Mouse (Mus musculus) c-Kit-positive CD71-positive TER-119-negative erythroid progenitor cells, embryonic 14.5 days (primary cell): Measurements from ENCODE around the gene Olfr129.

Experiments used
- DNase-seq: peaks from one replicate; pipeline ENCODE4 v3.0.0-alpha.2; 2013; ENCODE audit warnings: low read depth

Olfr129 gene

DNA sequence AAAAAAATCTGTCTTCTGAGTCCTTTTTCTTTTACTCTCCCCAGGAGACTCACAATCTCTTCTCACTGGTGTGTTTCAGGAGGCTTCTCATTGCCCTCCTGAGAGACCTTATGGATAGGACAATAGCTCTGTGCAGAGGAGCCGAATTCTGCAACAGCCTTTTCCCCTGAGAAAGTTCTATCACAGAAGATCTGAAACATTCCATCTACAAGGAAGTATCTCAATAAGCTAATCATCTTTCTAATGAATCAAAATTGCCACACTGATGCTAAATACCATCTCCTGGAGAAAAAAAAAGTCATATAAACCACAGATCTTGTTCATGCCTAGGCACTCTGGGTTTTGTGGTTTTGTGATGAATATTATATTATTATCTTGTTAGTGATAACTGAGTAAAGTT is at the start of gene Olfr129:
Gene Olfr129, minus strand, starts transcription at position 101 of the 400 bp plus-strand sequence.
- no peak for DNase-seq

DNA sequence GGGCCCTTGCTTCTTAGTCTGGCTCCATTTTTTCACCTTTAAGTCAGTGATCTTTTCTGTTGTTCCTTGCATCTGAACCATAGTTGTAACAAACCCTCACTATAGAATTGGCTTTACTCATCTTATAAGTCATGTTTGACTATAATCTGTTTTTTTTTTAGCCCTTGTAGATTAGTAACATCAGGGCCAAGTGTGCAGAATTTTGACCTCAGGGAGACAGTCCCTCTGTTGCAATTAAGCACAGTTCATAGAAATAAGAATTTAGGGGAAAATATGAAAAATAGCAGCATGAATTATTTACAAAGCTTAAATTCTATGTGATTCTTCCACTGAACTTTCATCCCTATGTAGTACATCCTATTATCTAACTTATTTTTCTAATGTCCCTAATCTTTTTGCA is 28.7 kb upstream of the Olfr129 start, which contains the start of gene Olfr131:
Gene Olfr131, minus strand, starts transcription at position 101 of the 400 bp plus-strand sequence.
- DNase-seq = no peak

DNA sequence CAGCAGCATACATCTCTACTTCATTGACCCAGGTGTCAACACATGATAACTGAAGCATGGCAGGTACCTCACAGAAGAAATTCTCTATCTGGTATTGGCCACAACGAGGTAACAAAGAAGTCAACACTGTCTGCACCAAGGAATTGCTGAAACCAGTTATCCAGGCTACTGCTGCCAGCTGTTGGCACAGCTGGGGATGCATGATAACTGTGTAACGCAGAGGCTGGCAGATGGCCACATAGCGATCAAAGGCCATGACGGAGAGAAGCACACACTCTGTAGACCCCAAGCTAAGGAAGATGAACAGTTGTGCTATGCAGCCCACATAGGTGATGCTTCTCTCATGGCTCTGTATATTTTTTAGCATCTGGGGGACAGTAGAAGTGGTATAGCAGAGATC is 22.5 kb upstream of the Olfr129 start:
- no peak for DNase-seq

DNA sequence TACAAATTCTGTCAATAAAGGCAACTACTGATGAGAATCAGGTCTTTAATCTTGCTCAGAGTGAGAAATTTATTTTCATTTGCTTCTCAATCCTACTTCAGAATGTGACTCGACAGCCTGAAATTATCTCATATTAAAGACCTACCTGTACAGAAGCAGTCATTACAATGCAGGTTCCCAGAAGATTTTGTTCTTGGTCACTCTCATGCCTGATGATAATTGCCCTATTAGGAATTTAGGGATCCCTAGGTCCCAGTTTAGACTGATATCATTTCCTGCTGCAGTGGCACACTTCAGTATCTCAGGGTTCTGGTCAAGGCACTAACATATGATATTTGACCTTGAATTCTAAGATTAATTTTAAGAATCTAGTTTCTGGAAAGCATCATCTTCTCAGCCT is 3.7 kb upstream of the Olfr129 start, which contains the start of gene Olfr130:
Gene Olfr130, plus strand, starts transcription at position 301 of the 400 bp plus-strand sequence.
- no peak for DNase-seq

DNA sequence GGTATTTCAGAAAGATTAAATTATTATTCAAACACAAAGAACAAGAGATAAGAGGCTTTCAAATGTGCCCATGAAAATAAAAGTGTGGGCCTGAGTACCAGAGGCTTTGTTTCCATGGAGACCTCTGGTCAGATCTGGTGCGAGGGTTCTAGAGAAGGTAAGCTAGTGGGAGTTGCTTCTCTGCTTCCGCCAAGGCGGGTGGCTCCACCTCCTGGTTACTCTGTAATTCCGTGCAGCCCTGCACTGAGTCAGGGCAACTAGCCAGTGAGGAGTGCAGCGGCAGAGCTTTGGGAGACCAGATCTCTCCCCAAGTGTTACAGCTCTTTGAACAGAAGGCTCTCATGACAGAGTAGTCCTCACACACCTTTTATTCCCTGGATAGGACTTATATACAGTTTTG is 33.6 kb downstream of the Olfr129 start:
- DNase-seq = no peak

DNA sequence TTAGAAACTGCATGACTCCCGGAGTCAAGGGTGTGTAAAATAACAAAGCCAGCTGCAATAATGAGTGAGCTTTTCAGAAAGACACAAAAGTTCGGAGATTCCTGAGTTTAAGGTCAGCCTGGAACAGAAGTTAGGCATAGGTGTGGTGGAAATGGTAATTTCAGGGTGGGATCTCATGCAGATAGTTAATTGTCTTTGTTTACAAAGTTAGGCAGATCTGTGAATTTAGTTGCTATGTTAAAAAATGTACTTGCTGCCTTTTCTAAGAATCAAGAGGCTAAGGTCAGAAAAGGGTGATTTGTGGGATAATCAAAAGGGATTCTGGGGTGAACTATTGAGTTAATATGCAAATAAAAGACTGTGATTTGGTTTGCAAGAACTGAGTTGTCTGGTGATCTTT is 43.5 kb downstream of the Olfr129 start:
- no peak for DNase-seq

DNA sequence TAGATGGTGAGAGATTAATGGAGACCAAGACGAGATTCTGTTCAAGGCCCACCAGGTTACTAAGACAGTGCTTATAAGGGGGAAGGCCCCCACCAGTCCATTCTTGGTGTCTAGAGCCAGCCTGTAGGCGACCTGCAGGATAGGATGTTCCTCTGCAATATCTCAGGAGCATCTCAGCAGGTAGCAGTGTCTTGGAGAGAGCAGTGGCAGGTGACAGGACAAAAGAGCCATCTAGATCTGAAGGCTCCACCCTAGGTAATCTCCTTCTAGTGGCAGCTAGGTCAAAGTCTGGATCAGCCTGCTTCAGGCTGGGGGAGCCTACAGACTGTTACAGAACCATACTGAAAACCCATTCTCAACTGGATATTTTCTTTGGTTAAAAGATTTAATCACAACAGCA is 54.9 kb downstream of the Olfr129 start:
- DNase-seq = no peak
